Mouse (Mus musculus) kidney, postnatal 14 days (tissue): ENCODE results near the gene Olfr1323.

Experiments
- DNase-seq: peaks from one replicate; pipeline ENCODE4 v3.0.0; 2022; ENCODE audit warnings: mixed read lengths

Olfr1323 gene

DNA sequence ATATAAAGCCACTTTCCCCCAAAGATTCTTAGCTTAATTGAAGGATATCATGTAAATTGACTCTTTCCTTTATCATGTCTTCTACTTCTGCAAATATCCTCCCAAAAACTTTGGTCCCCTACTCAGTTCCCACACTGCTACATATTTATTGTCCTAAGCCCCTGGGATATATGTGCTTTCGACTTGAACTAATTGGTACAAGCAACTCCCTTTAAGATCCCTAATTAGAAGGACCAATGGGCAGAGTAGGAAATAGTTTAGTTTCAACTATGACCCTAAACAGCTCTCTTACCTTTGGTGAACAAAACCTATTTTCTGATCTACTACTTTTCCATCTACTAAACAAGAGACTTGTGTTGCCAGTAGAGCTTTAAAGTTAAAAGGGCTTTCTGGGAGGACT is at the start of gene Olfr1323:
TSS of gene Olfr1323 (minus strand) at position 101 of the 400 bp plus-strand sequence.
- DNase-seq: no peak

DNA sequence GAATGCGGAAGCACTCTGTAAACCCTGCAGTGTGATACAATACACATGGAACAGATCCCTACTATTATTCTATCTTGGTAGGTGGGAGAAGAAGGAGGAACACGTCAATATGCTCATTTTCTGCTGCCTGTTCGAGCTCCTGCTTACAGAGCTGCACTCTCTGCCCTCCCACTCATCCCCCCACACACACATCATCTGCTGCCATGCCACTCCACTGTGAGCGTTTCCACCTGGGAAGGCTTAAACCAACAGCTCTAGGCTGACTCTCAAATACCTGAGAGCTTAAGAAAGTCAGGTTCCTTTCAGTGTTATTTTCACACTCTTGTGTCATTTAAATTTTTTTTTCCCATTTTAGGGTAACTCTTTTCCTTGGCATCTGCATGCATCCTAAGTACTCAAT is 6.9 kb downstream of the Olfr1323 start:
- no peak for DNase-seq
